Mouse (Mus musculus): ENCODE data around the gene Unkl. TPM values are rescaled to one million over a fixed set of nuclear protein-coding genes. Genes with fewer than 3 reads are reported as not detected.

Gene Unkl
- polyA plus RNA-seq, 1 experiment from 2014 or later = 9.9 TPM

- Histone ChIP-seq H3K4me2 (peak within 1 kb of the TSS; percentile 89), H3K4me3 (peak within 1 kb of the TSS; percentile 70), H3K9ac (peak within 1 kb of the TSS; percentile 78), H3K27ac (peak within 1 kb of the TSS; percentile 92), H3K27me3 (no peaks in the 10 kb centered on the region), H3K36me3 (peaks cover 7% of the 10 kb centered on the region), H3K9me3 (no peaks in the 10 kb centered on the region), H3K4me1 (peaks cover 27% of the 10 kb centered on the region)
- under 1% methylated on average over 50 of the region's 50 CpGs for WGBS
- ATAC-seq (ENCODE audit: insufficient number of reproducible peaks, low FRiP score, low TSS enrichment, low read depth) = peak; percentile 82
Observed at GRCm38 (mm10) chr17:25184129-25184691, 4.0 kb upstream of the Unkl start, which contains the start of gene BC003965. Gene BC003965 (plus strand): TSS chr17:25184554.

GRCm38 (mm10) chr17:25184961-25185360 lies 3.2 kb upstream of the Unkl start:
- peaks cover 7% of the 10 kb centered on the region for H3K36me3 ChIP-seq
- H3K9me3 ChIP-seq = no peaks in the 10 kb centered on the region
- peaks cover 35% of the 10 kb centered on the region for H3K4me1 ChIP-seq
- peak overlapping the region; percentile 89 for H3K4me2 ChIP-seq
- no peaks in the 10 kb centered on the region for H3K27me3 ChIP-seq
- H3K27ac ChIP-seq = peak overlapping the region; percentile 92
- peak overlapping the region; percentile 70 for H3K4me3 ChIP-seq
- H3K9ac ChIP-seq = peak overlapping the region; percentile 78
- ATAC-seq (ENCODE audit: insufficient number of reproducible peaks, low FRiP score, low TSS enrichment, low read depth) = no peak
- WGBS = 8% methylated on average over 17 of the region's 17 CpGs

GRCm38 (mm10) chr17:25187784-25188149 lies 430 bp upstream of the Unkl start:
- WGBS = 5% methylated on average over 11 of the region's 11 CpGs
- Histone ChIP-seq H3K27ac (peak overlapping the region; percentile 89), H3K4me2 (peak overlapping the region; percentile 79), H3K4me1 (peaks cover 35% of the 10 kb centered on the region), H3K27me3 (no peaks in the 10 kb centered on the region), H3K9ac (peak overlapping the region; percentile 94), H3K4me3 (peak overlapping the region; percentile 91), H3K9me3 (no peaks in the 10 kb centered on the region), H3K36me3 (peaks cover 25% of the 10 kb centered on the region)
- no peak for ATAC-seq (ENCODE audit: insufficient number of reproducible peaks, low FRiP score, low TSS enrichment, low read depth)

GRCm38 (mm10) chr17:25189091-25189490 lies 894 bp downstream of the Unkl start:
- Histone ChIP-seq H3K4me1 (peaks cover 26% of the 10 kb centered on the region), H3K27ac (no peak overlapping the region), H3K4me2 (peak overlapping the region; percentile 79), H3K36me3 (peaks cover 31% of the 10 kb centered on the region), H3K9me3 (no peaks in the 10 kb centered on the region), H3K27me3 (no peaks in the 10 kb centered on the region), H3K9ac (peak overlapping the region; percentile 94), H3K4me3 (peak overlapping the region; percentile 91)
- 2% methylated on average over 15 of the region's 16 CpGs for WGBS
- ATAC-seq (ENCODE audit: insufficient number of reproducible peaks, low FRiP score, low TSS enrichment, low read depth) = no peak

GRCm38 (mm10) chr17:25202401-25202800 lies 14.2 kb downstream of the Unkl start:
- H3K4me2 ChIP-seq = no peak overlapping the region
- no peak overlapping the region for H3K4me3 ChIP-seq
- no peak overlapping the region for H3K9ac ChIP-seq
- no peak for ATAC-seq (ENCODE audit: insufficient number of reproducible peaks, low FRiP score, low TSS enrichment, low read depth)
- no peak overlapping the region for H3K27ac ChIP-seq
- no peaks in the 10 kb centered on the region for H3K9me3 ChIP-seq
- H3K36me3 ChIP-seq = peaks cover 83% of the 10 kb centered on the region
- H3K4me1 ChIP-seq = no peaks in the 10 kb centered on the region
- H3K27me3 ChIP-seq = no peaks in the 10 kb centered on the region
- WGBS = 90% methylated on average over 4 of the region's 4 CpGs

GRCm38 (mm10) chr17:25210006-25210405 lies 21.8 kb downstream of the Unkl start:
- ATAC-seq (ENCODE audit: insufficient number of reproducible peaks, low FRiP score, low TSS enrichment, low read depth) = no peak
- Histone ChIP-seq H3K27me3 (no peaks in the 10 kb centered on the region), H3K27ac (no peak overlapping the region), H3K4me1 (no peaks in the 10 kb centered on the region), H3K36me3 (peaks cover 90% of the 10 kb centered on the region), H3K4me3 (no peak overlapping the region), H3K9me3 (no peaks in the 10 kb centered on the region), H3K4me2 (no peak overlapping the region), H3K9ac (no peak overlapping the region)
- 80% methylated on average over 4 of the region's 4 CpGs for WGBS

- Histone ChIP-seq H3K4me3 (no peak overlapping the region), H3K27me3 (no peaks in the 10 kb centered on the region), H3K27ac (no peak overlapping the region), H3K4me1 (no peaks in the 10 kb centered on the region), H3K9ac (no peak overlapping the region), H3K9me3 (no peaks in the 10 kb centered on the region), H3K36me3 (peaks cover 90% of the 10 kb centered on the region), H3K4me2 (no peak overlapping the region)
- WGBS = 81% methylated on average over 15 of the region's 15 CpGs
- no peak for ATAC-seq (ENCODE audit: insufficient number of reproducible peaks, low FRiP score, low TSS enrichment, low read depth)
Observed at GRCm38 (mm10) chr17:25210680-25211466, 22.7 kb downstream of the Unkl start.

- 81% methylated on average over 4 of the region's 4 CpGs for WGBS
- H3K9me3 ChIP-seq = no peaks in the 10 kb centered on the region
- peaks cover 91% of the 10 kb centered on the region for H3K36me3 ChIP-seq
- ATAC-seq (ENCODE audit: insufficient number of reproducible peaks, low FRiP score, low TSS enrichment, low read depth) = no peak
- no peaks in the 10 kb centered on the region for H3K4me1 ChIP-seq
- no peak overlapping the region for H3K4me2 ChIP-seq
- H3K27ac ChIP-seq = no peak overlapping the region
- no peak overlapping the region for H3K4me3 ChIP-seq
- H3K27me3 ChIP-seq = no peaks in the 10 kb centered on the region
- H3K9ac ChIP-seq = no peak overlapping the region
Observed at GRCm38 (mm10) chr17:25211705-25212104, 23.5 kb downstream of the Unkl start.

- Histone ChIP-seq H3K36me3 (peaks cover 89% of the 10 kb centered on the region), H3K9ac (no peak overlapping the region), H3K27ac (no peak overlapping the region), H3K4me3 (no peak overlapping the region), H3K9me3 (no peaks in the 10 kb centered on the region), H3K4me1 (no peaks in the 10 kb centered on the region), H3K27me3 (no peaks in the 10 kb centered on the region), H3K4me2 (no peak overlapping the region)
- 83% methylated on average over 3 of the region's 3 CpGs for WGBS
- ATAC-seq (ENCODE audit: insufficient number of reproducible peaks, low FRiP score, low TSS enrichment, low read depth) = no peak
Observed at GRCm38 (mm10) chr17:25215431-25215830, 27.2 kb downstream of the Unkl start.

- Histone ChIP-seq H3K27me3 (no peaks in the 10 kb centered on the region), H3K36me3 (peaks cover 61% of the 10 kb centered on the region), H3K4me3 (no peak overlapping the region), H3K27ac (no peak overlapping the region), H3K4me1 (peaks cover 16% of the 10 kb centered on the region), H3K9me3 (no peaks in the 10 kb centered on the region), H3K9ac (no peak overlapping the region), H3K4me2 (no peak overlapping the region)
- ATAC-seq (ENCODE audit: insufficient number of reproducible peaks, low FRiP score, low TSS enrichment, low read depth) = no peak
- 91% methylated on average over 9 of the region's 9 CpGs for WGBS
Observed at GRCm38 (mm10) chr17:25218967-25219366, 30.8 kb downstream of the Unkl start.

- WGBS = 90% methylated on average over 15 of the region's 15 CpGs
- peaks cover 16% of the 10 kb centered on the region for H3K4me1 ChIP-seq
- H3K9ac ChIP-seq = no peak overlapping the region
- no peaks in the 10 kb centered on the region for H3K27me3 ChIP-seq
- no peak overlapping the region for H3K4me2 ChIP-seq
- ATAC-seq (ENCODE audit: insufficient number of reproducible peaks, low FRiP score, low TSS enrichment, low read depth) = no peak
- no peak overlapping the region for H3K4me3 ChIP-seq
- no peaks in the 10 kb centered on the region for H3K9me3 ChIP-seq
- H3K27ac ChIP-seq = no peak overlapping the region
- H3K36me3 ChIP-seq = peaks cover 59% of the 10 kb centered on the region
Observed at GRCm38 (mm10) chr17:25219492-25220295, 31.5 kb downstream of the Unkl start.

GRCm38 (mm10) chr17:25220746-25221145 lies 32.5 kb downstream of the Unkl start:
- no peaks in the 10 kb centered on the region for H3K27me3 ChIP-seq
- 85% methylated on average over 1 of the region's 1 CpGs for WGBS
- H3K4me3 ChIP-seq = no peak overlapping the region
- peaks cover 16% of the 10 kb centered on the region for H3K4me1 ChIP-seq
- H3K9me3 ChIP-seq = no peaks in the 10 kb centered on the region
- no peak overlapping the region for H3K9ac ChIP-seq
- ATAC-seq (ENCODE audit: insufficient number of reproducible peaks, low FRiP score, low TSS enrichment, low read depth) = no peak
- no peak overlapping the region for H3K27ac ChIP-seq
- peaks cover 57% of the 10 kb centered on the region for H3K36me3 ChIP-seq
- no peak overlapping the region for H3K4me2 ChIP-seq

Data from limb, embryonic 15.5 days (tissue).